Mouse (Mus musculus): ENCODE measurements around the gene Mrpl43.

- no peak for TF ChIP-seq CTCF (conservative IDR thresholded peaks at IDR 0.05; ENCODE audit: insufficient read depth, insufficient read length, low read depth, low read length)
- no peak for TF ChIP-seq POLR2A (IDR thresholded peaks at IDR 0.05; ENCODE audit: low read depth, low read length)
Observed at GRCm38 (mm10) chr19:44980787-44981186, 25.5 kb downstream of the Mrpl43 start.
